Mouse (Mus musculus): Measurements from ENCODE around the gene Ngb. TPM values are rescaled to one million over a fixed set of nuclear protein-coding genes. Genes with fewer than 3 reads are reported as not detected.

The Ngb gene
- total and polyA plus RNA-seq, 3 experiments = not detected

- no peak overlapping the region for H3K27ac ChIP-seq (ENCODE audit: insufficient read depth, low read depth)
- H3K4me3 ChIP-seq (replicated peaks in 1 of 3; ENCODE audit: low read depth in 2 of 3, low read length in 2 of 3, poor library complexity in 1 of 3) = no peak overlapping the region
- no peaks in the 10 kb centered on the region for H3K9me3 ChIP-seq (replicated peaks; ENCODE audit: low read length)
- H3K9ac ChIP-seq (ENCODE audit: insufficient read depth, low read depth) = no peak overlapping the region
- in situ Hi-C loops (cut with MboI; ENCODE audit: low pct_ligation_motif_present, low pct_unique_long_range_greater_than_20kb, low sequenced_read_pairs) (no loop called here), dilution Hi-C loops (cut with MboI; ENCODE audit: extremely low pct_ligation_motif_present, extremely low pct_unique_long_range_greater_than_20kb, low sequenced_read_pairs) (no loop called here)
- H3K36me3 ChIP-seq (replicated peaks in 1 of 2; ENCODE audit: control insufficient read depth in 1 of 2, insufficient read depth in 1 of 2, low read length in 1 of 2) = no peaks in the 10 kb centered on the region
- peaks cover 3 to 28% of the 10 kb centered on the region in 2 experiments; a peak in 3 of 4 replicates for H3K4me1 ChIP-seq (ENCODE audit: control insufficient read depth in 1 of 2, insufficient read depth in 2 of 2)
- H3K4me2 ChIP-seq (ENCODE audit: insufficient read depth, low read depth, poor library complexity, severe bottlenecking) = no peak overlapping the region
- H3K79me2 ChIP-seq (replicated peaks; ENCODE audit: control insufficient read depth, extremely low read depth, insufficient read depth, poor library complexity, severe bottlenecking) = no peaks in the 10 kb centered on the region
- no peak for DNase-seq (ENCODE audit: extremely low read depth)
- H3K27me3 ChIP-seq (replicated peaks) = no peaks in the 10 kb centered on the region
- TF ChIP-seq NELFE (IDR thresholded peaks at IDR 0.05; ENCODE audit: low read depth, low read length) (no peak), SMC3 (IDR thresholded peaks at IDR 0.05; ENCODE audit: low read depth, low read length) (no peak), PAX5 (IDR thresholded peaks at IDR 0.05; ENCODE audit: low read length) (no peak), USF1 (IDR thresholded peaks at IDR 0.05; ENCODE audit: low read depth, low read length) (no peak), CTCF (conservative IDR thresholded peaks at IDR 0.05 in 1 of 2, IDR thresholded peaks at IDR 0.05 in 1 of 2; ENCODE audit: low read depth in 2 of 2, low read length in 2 of 2) (no peak), ZNF384 (IDR thresholded peaks at IDR 0.05; ENCODE audit: low read depth, low read length) (no peak), MAX (IDR thresholded peaks at IDR 0.05; ENCODE audit: low read length) (no peak), UBTF (IDR thresholded peaks at IDR 0.05; ENCODE audit: low read depth, low read length) (no peak), USF2 (conservative IDR thresholded peaks at IDR 0.05; ENCODE audit: low read depth, low read length) (no peak), BHLHE40 (IDR thresholded peaks at IDR 0.05; ENCODE audit: low read depth, low read length) (no peak), ELF1 (IDR thresholded peaks at IDR 0.05; ENCODE audit: low read depth, low read length) (no peak), POLR2A (IDR thresholded peaks at IDR 0.05; ENCODE audit: low read depth, low read length) (no peak), JUND (conservative IDR thresholded peaks at IDR 0.05; ENCODE audit: low read depth, low read length) (no peak), MEF2A (IDR thresholded peaks at IDR 0.05; ENCODE audit: borderline replicate concordance, low read depth, low read length) (no peak), ZC3H11A (IDR thresholded peaks at IDR 0.05; ENCODE audit: low read depth, low read length) (no peak), SIN3A (IDR thresholded peaks at IDR 0.05; ENCODE audit: low read length) (no peak), JUN (IDR thresholded peaks at IDR 0.05; ENCODE audit: insufficient read depth, low read depth, low read length) (no peak), CHD2 (IDR thresholded peaks at IDR 0.05; ENCODE audit: low read length) (no peak), POLR2AphosphoS2 (IDR thresholded peaks at IDR 0.05; ENCODE audit: low read depth, low read length) (no peak), RAD21 (IDR thresholded peaks at IDR 0.05; ENCODE audit: low read depth, low read length) (no peak)
Measured at GRCm38 (mm10) chr12:87093249-87093648, 9.1 kb downstream of the Ngb start.

- no peak overlapping the region for H3K27ac ChIP-seq (ENCODE audit: insufficient read depth, low read depth)
- TF ChIP-seq ELF1 (IDR thresholded peaks at IDR 0.05; ENCODE audit: low read depth, low read length) (no peak), ZNF384 (IDR thresholded peaks at IDR 0.05; ENCODE audit: low read depth, low read length) (no peak), GABPA (IDR thresholded peaks at IDR 0.05; ENCODE audit: insufficient replicate concordance, low read depth, low read length) (no peak), USF1 (IDR thresholded peaks at IDR 0.05; ENCODE audit: low read depth, low read length) (no peak), USF2 (conservative IDR thresholded peaks at IDR 0.05; ENCODE audit: low read depth, low read length) (no peak), TBP (conservative IDR thresholded peaks at IDR 0.05; ENCODE audit: low read depth, low read length) (no peak), JUN (IDR thresholded peaks at IDR 0.05; ENCODE audit: insufficient read depth, low read depth, low read length) (no peak), RAD21 (IDR thresholded peaks at IDR 0.05; ENCODE audit: low read depth, low read length) (no peak), KAT2A (IDR thresholded peaks at IDR 0.05; ENCODE audit: insufficient replicate concordance, low read length) (no peak)
- H3K27me3 ChIP-seq (replicated peaks) = no peaks in the 10 kb centered on the region
- no peak overlapping the region for H3K9ac ChIP-seq (ENCODE audit: insufficient read depth, low read depth)
- DNase-seq (ENCODE audit: extremely low read depth) = no peak
- dilution Hi-C loops (cut with MboI; ENCODE audit: extremely low pct_ligation_motif_present, extremely low pct_unique_long_range_greater_than_20kb, low sequenced_read_pairs) (no loop called here), in situ Hi-C loops (cut with MboI; ENCODE audit: low pct_ligation_motif_present, low pct_unique_long_range_greater_than_20kb, low sequenced_read_pairs) (no loop called here)
- no peaks in the 10 kb centered on the region for H3K36me3 ChIP-seq (replicated peaks in 1 of 2; ENCODE audit: control insufficient read depth in 1 of 2, insufficient read depth in 1 of 2, low read length in 1 of 2)
- H3K9me3 ChIP-seq (replicated peaks; ENCODE audit: low read length) = no peaks in the 10 kb centered on the region
- H3K4me1 ChIP-seq (ENCODE audit: control insufficient read depth in 1 of 2, insufficient read depth in 2 of 2) = peaks cover 3 to 30% of the 10 kb centered on the region in 2 experiments
- no peak overlapping the region for H3K4me3 ChIP-seq (replicated peaks in 1 of 3; ENCODE audit: low read depth in 2 of 3, low read length in 2 of 3, poor library complexity in 1 of 3)
- no peaks in the 10 kb centered on the region for H3K79me2 ChIP-seq (replicated peaks; ENCODE audit: control insufficient read depth, extremely low read depth, insufficient read depth, poor library complexity, severe bottlenecking)
- H3K4me2 ChIP-seq (ENCODE audit: insufficient read depth, low read depth, poor library complexity, severe bottlenecking) = no peak overlapping the region
Measured at GRCm38 (mm10) chr12:87091916-87092315, 10.4 kb downstream of the Ngb start.

Measured in CH12.LX (cell line).